Mouse (Mus musculus) lung, postnatal 0 days (tissue): ENCODE measurements around the gene Adamts7. TPM values are rescaled to one million over a fixed set of nuclear protein-coding genes. Genes with fewer than 3 reads are reported as not detected.
A peak's percentile ranks its signal among the peaks of the same experiment; 100 is the strongest.

ENCODE experiments used
- ATAC-seq: fragments of 200-750 bp; cut with Nextera tagmentation; 2 replicates; pipeline ENCODE4 v1.8.0; 2017; ENCODE audit warnings: moderate library complexity
- DNase-seq: peaks from one replicate; pipeline ENCODE4 v3.0.0-alpha.2; 2016; ENCODE audit warnings: low spot score
- H3K27ac ChIP-seq: fragments of 300-500 bp; sonication (generic); 2 replicates; pipeline ENCODE4 v1.5.1; 2014; ENCODE audit warnings: antibody characterized with exemption, mild to moderate bottlenecking, low read length, mixed read lengths
- H3K27me3 ChIP-seq: fragments of 300-500 bp; sonication (generic); replicated peaks from 2 replicates; pipeline ENCODE4 v1.6.1; 2014; ENCODE audit warnings: low read length, mixed read lengths; ENCODE audit not compliant: insufficient read depth
- H3K36me3 ChIP-seq: fragments of 300-500 bp; sonication (generic); 2 replicates; pipeline ENCODE4 v1.6.1; 2014; ENCODE audit warnings: low read length, mixed read lengths; ENCODE audit not compliant: insufficient read depth
- H3K4me1 ChIP-seq: fragments of 300-500 bp; sonication (generic); 2 replicates; pipeline ENCODE4 v1.6.1; 2014; ENCODE audit warnings: antibody characterized with exemption, low read depth, low read length, mixed read lengths; ENCODE audit not compliant: insufficient read depth
- H3K4me2 ChIP-seq: fragments of 300-500 bp; sonication (generic); replicated peaks from 2 replicates; pipeline ENCODE4 v1.6.1; 2014; ENCODE audit warnings: low read depth, mild to moderate bottlenecking, low read length, moderate library complexity, mixed read lengths
- H3K4me3 ChIP-seq: fragments of 300-500 bp; sonication (generic); 2 replicates; pipeline ENCODE4 v1.5.1; 2014; ENCODE audit warnings: low read depth, low read length
- H3K9ac ChIP-seq: fragments of 300-500 bp; sonication (generic); replicated peaks from 2 replicates; pipeline ENCODE4 v1.6.1; 2014; ENCODE audit warnings: low read depth, mild to moderate bottlenecking
- H3K9me3 ChIP-seq: fragments of 300-500 bp; sonication (generic); 2 replicates; pipeline ENCODE4 v1.6.1; 2016; ENCODE audit warnings: low read length, mixed read lengths
- CTCF ChIP-seq: IDR thresholded peaks from 2 replicates; pipeline ENCODE4 v1.5.1; 2016; ENCODE audit warnings: antibody characterized with exemption, mild to moderate bottlenecking
- EP300 ChIP-seq: IDR thresholded peaks from 2 replicates; pipeline ENCODE4 v1.6.1; 2016; ENCODE audit warnings: antibody characterized with exemption, mild to moderate bottlenecking, control low read depth
- WGBS: fragments of 180-500 bp; shearing (Covaris S2); extraction: QIAGEN DNeasy Blood & Tissue Kit; methylation state at CpG from one replicate; pipeline ENCODE4 v1.1.7; 2014; 5-methylcytosine and 5-hydroxymethylcytosine counted together
- polyA plus RNA-seq: library from polyadenylated mRNA; unstranded; fragments of >200 nt; fragmentation: Nextera tagmentation; extraction: Ambion mirVana; gene quantifications from 2 replicates; pipeline ENCODE4 v1.2.1, GENCODE M21; 2015

The Adamts7 gene
- polyA plus RNA-seq, 1 experiment from 2014 or later = 4.1 TPM

- Histone ChIP-seq H3K4me2 (no peak overlapping the region), H3K9me3 (no peaks in the 10 kb centered on the region), H3K4me3 (no peak overlapping the region), H3K27me3 (no peaks in the 10 kb centered on the region), H3K9ac (no peak overlapping the region), H3K4me1 (no peaks in the 10 kb centered on the region; the same call in 1 of the 2 replicates), H3K27ac (peak overlapping the region; percentile 43; the same call in 1 of the 2 replicates), H3K36me3 (0 out of 2 replicates have a peak, but pooled peaks cover 3% of the 10 kb centered on the region)
- ATAC-seq = no peak
- DNase-seq = no peak
- 72% methylated on average over 6 of the region's 6 CpGs for WGBS
- TF ChIP-seq CTCF (no peak), EP300 (no peak)
Measured at GRCm38 (mm10) chr9:90242291-90242690, 79.4 kb downstream of the Adamts7 start.

DNA sequence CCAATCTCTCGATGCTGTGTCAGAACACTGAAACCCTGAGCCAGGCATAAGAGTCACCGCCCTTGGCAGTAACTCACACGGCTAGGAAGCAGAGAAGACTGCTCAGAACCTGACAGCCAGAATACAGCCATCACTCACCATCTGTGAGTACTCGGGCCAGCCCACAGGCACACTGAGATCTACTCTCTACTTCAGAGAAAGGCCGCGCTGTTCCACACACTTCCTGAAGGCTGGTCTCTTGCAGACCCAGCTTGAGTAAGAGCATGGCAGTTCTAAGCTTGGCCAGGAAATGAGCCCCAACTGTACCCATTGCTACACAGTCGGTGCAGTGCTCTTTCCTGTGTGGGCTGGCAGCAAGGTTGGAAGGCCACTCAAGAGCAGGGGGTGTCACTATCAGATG is 80.0 kb downstream of the Adamts7 start:
- peak; percentile 50 for DNase-seq
- no peaks in the 10 kb centered on the region for H3K9me3 ChIP-seq
- no peak overlapping the region for H3K27ac ChIP-seq
- H3K36me3 ChIP-seq = 0 out of 2 replicates have a peak, but pooled peaks cover 5% of the 10 kb centered on the region
- no peak overlapping the region for H3K4me3 ChIP-seq
- no peak overlapping the region for H3K9ac ChIP-seq
- H3K4me2 ChIP-seq = no peak overlapping the region
- no peaks in the 10 kb centered on the region for H3K27me3 ChIP-seq
- TF ChIP-seq CTCF (no peak), EP300 (no peak)
- peak; percentile 73 for ATAC-seq
- 42% methylated on average over 7 of the region's 7 CpGs for WGBS
- no peaks in the 10 kb centered on the region; the same call in 1 of the 2 replicates for H3K4me1 ChIP-seq

- Histone ChIP-seq H3K36me3 (0 out of 2 replicates have a peak, but pooled peaks cover 5% of the 10 kb centered on the region), H3K4me1 (no peaks in the 10 kb centered on the region; the same call in 1 of the 2 replicates), H3K27ac (no peak overlapping the region), H3K9ac (no peak overlapping the region), H3K4me2 (no peak overlapping the region), H3K9me3 (no peaks in the 10 kb centered on the region), H3K4me3 (no peak overlapping the region), H3K27me3 (no peaks in the 10 kb centered on the region)
- peak; percentile 29 for ATAC-seq
- WGBS = 75% methylated on average over 15 of the region's 15 CpGs
- DNase-seq = no peak
- peak; percentile 22 for TF ChIP-seq CTCF
- no peak for TF ChIP-seq EP300
Measured at GRCm38 (mm10) chr9:90244301-90245151, 81.7 kb downstream of the Adamts7 start.

- H3K27me3 ChIP-seq = no peaks in the 10 kb centered on the region
- ATAC-seq (no peak), DNase-seq (no peak)
- no peaks in the 10 kb centered on the region for H3K9me3 ChIP-seq
- no peak overlapping the region for H3K9ac ChIP-seq
- no peaks in the 10 kb centered on the region; the same call in 1 of the 2 replicates for H3K4me1 ChIP-seq
- TF ChIP-seq CTCF (no peak), EP300 (no peak)
- no peak overlapping the region for H3K4me3 ChIP-seq
- no peak overlapping the region for H3K4me2 ChIP-seq
- WGBS = 82% methylated on average over 6 of the region's 6 CpGs
- H3K27ac ChIP-seq = no peak overlapping the region
- 0 out of 2 replicates have a peak, but pooled peaks cover 5% of the 10 kb centered on the region for H3K36me3 ChIP-seq
Measured at GRCm38 (mm10) chr9:90245206-90245605, 82.3 kb downstream of the Adamts7 start.

GRCm38 (mm10) chr9:90245781-90246180 is 82.9 kb downstream of the Adamts7 start:
- 87% methylated on average over 5 of the region's 5 CpGs for WGBS
- Histone ChIP-seq H3K4me1 (no peaks in the 10 kb centered on the region; the same call in 1 of the 2 replicates), H3K4me3 (no peak overlapping the region), H3K4me2 (no peak overlapping the region), H3K9me3 (no peaks in the 10 kb centered on the region), H3K36me3 (0 out of 2 replicates have a peak, but pooled peaks cover 5% of the 10 kb centered on the region), H3K27me3 (no peaks in the 10 kb centered on the region), H3K27ac (no peak overlapping the region), H3K9ac (no peak overlapping the region)
- no peak for DNase-seq
- TF ChIP-seq CTCF = no peak
- TF ChIP-seq EP300 = no peak
- no peak for ATAC-seq

- no peak for TF ChIP-seq EP300
- no peaks in the 10 kb centered on the region for H3K9me3 ChIP-seq
- H3K4me2 ChIP-seq = no peak overlapping the region
- H3K27ac ChIP-seq = no peak overlapping the region
- WGBS = 52% methylated on average over 7 of the region's 7 CpGs
- no peaks in the 10 kb centered on the region for H3K27me3 ChIP-seq
- H3K9ac ChIP-seq = no peak overlapping the region
- peak; percentile 31 for ATAC-seq
- H3K4me1 ChIP-seq = no peaks in the 10 kb centered on the region; the same call in 1 of the 2 replicates
- DNase-seq = no peak
- H3K4me3 ChIP-seq = no peak overlapping the region
- H3K36me3 ChIP-seq = 0 out of 2 replicates have a peak, but pooled peaks cover 5% of the 10 kb centered on the region
Measured at GRCm38 (mm10) chr9:90247316-90247715, 84.4 kb downstream of the Adamts7 start.
